Mouse (Mus musculus) intestine, postnatal 0 days (tissue): ENCODE data around the gene Grk6. TPM values are rescaled to one million over a fixed set of nuclear protein-coding genes. Genes with fewer than 3 reads are reported as not detected.

Experiments
- ATAC-seq: fragments of 200-750 bp; cut with Nextera tagmentation; 2 replicates; pipeline ENCODE4 v1.8.0; 2017; ENCODE audit warnings: mild to moderate bottlenecking, moderate TSS enrichment, moderate library complexity
- H3K27ac ChIP-seq: fragments of 300-500 bp; sonication (generic); 2 replicates; pipeline ENCODE4 v1.5.1; 2014; ENCODE audit warnings: mild to moderate bottlenecking, low read depth, low read length, moderate library complexity
- H3K27me3 ChIP-seq: fragments of 300-500 bp; sonication (generic); replicated peaks from 2 replicates; pipeline ENCODE4 v1.6.1; 2014; ENCODE audit warnings: low read length, mixed read lengths; ENCODE audit not compliant: control insufficient read depth, insufficient read depth
- H3K36me3 ChIP-seq: fragments of 300-500 bp; sonication (generic); 2 replicates; pipeline ENCODE4 v1.6.1; 2014; ENCODE audit warnings: mild to moderate bottlenecking, moderate library complexity; ENCODE audit not compliant: control insufficient read depth, insufficient read depth
- H3K4me1 ChIP-seq: fragments of 300-500 bp; sonication (generic); replicated peaks from 2 replicates; pipeline ENCODE4 v1.6.1; 2014; ENCODE audit warnings: antibody characterized with exemption, low read length, mixed read lengths; ENCODE audit not compliant: control insufficient read depth, insufficient read depth
- H3K4me2 ChIP-seq: fragments of 300-500 bp; sonication (generic); replicated peaks from 2 replicates; pipeline ENCODE4 v1.6.1; 2014; ENCODE audit warnings: low read depth, mild to moderate bottlenecking, moderate library complexity
- H3K4me3 ChIP-seq: fragments of 300-500 bp; sonication (generic); 2 replicates; pipeline ENCODE4 v1.5.1; 2014; ENCODE audit warnings: low read depth, low read length
- H3K9ac ChIP-seq: fragments of 300-500 bp; sonication (generic); 2 replicates; pipeline ENCODE4 v1.6.1; 2014; ENCODE audit warnings: mild to moderate bottlenecking, low read depth, low read length
- H3K9me3 ChIP-seq: fragments of 300-500 bp; sonication (generic); 2 replicates; pipeline ENCODE4 v1.6.1; 2016; ENCODE audit warnings: mixed run types; ENCODE audit not compliant: control insufficient read depth
- CTCF ChIP-seq: sonication (generic); IDR thresholded peaks from 2 replicates; pipeline ENCODE4 v1.5.1; 2016; ENCODE audit warnings: low read depth, mild to moderate bottlenecking, control low read depth, antibody characterized with exemption, moderate library complexity
- WGBS: fragments of 180-500 bp; shearing (Covaris S2); extraction: QIAGEN DNeasy Blood & Tissue Kit; methylation state at CpG from one replicate; pipeline ENCODE4 v1.1.7; 2014; 5-methylcytosine and 5-hydroxymethylcytosine counted together
- polyA plus RNA-seq: library from polyadenylated mRNA; unstranded; fragments of >200 nt; fragmentation: Nextera tagmentation; extraction: Ambion mirVana; gene quantifications from 2 replicates; pipeline ENCODE4 v1.2.1, GENCODE M21; 2015

Gene Grk6
- polyA plus RNA-seq, 1 experiment from 2014 or later = 11.4 TPM

GRCm38 (mm10) chr13:55495702-55496101 lies 50.8 kb downstream of the Grk6 start:
- Histone ChIP-seq H3K9ac (no peak overlapping the region), H3K27me3 (0 out of 2 replicates have a peak, but pooled peaks cover 4% of the 10 kb centered on the region), H3K9me3 (no peaks in the 10 kb centered on the region), H3K4me1 (no peaks in the 10 kb centered on the region), H3K36me3 (peaks cover 23% of the 10 kb centered on the region), H3K4me3 (no peak overlapping the region), H3K4me2 (no peak overlapping the region), H3K27ac (no peak overlapping the region)
- WGBS = 65% methylated on average over 4 of the region's 4 CpGs
- no peak for TF ChIP-seq CTCF
- ATAC-seq = no peak

- Histone ChIP-seq H3K4me3 (no peak overlapping the region), H3K4me2 (no peak overlapping the region), H3K9ac (no peak overlapping the region), H3K4me1 (no peaks in the 10 kb centered on the region), H3K27ac (no peak overlapping the region), H3K9me3 (no peaks in the 10 kb centered on the region), H3K36me3 (peaks cover 30% of the 10 kb centered on the region), H3K27me3 (no peaks in the 10 kb centered on the region)
- ATAC-seq = no peak
- no peak for TF ChIP-seq CTCF
- 77% methylated on average over 6 of the region's 6 CpGs for WGBS
These were observed 51.8 kb downstream of the Grk6 start for GRCm38 (mm10) chr13:55496661-55497060.

GRCm38 (mm10) chr13:55498906-55499305 lies 54.0 kb downstream of the Grk6 start:
- no peak overlapping the region for H3K4me3 ChIP-seq
- H3K4me1 ChIP-seq = no peaks in the 10 kb centered on the region
- 59% methylated on average over 11 of the region's 11 CpGs for WGBS
- no peak for ATAC-seq
- TF ChIP-seq CTCF = no peak
- no peak overlapping the region for H3K9ac ChIP-seq
- peaks cover 47% of the 10 kb centered on the region for H3K36me3 ChIP-seq
- no peak overlapping the region for H3K4me2 ChIP-seq
- H3K27me3 ChIP-seq = no peaks in the 10 kb centered on the region
- no peak overlapping the region for H3K27ac ChIP-seq
- no peaks in the 10 kb centered on the region for H3K9me3 ChIP-seq

- no peak overlapping the region for H3K27ac ChIP-seq
- H3K4me3 ChIP-seq = no peak overlapping the region
- no peak overlapping the region for H3K9ac ChIP-seq
- no peak overlapping the region for H3K4me2 ChIP-seq
- peaks cover 62% of the 10 kb centered on the region for H3K36me3 ChIP-seq
- H3K9me3 ChIP-seq = no peaks in the 10 kb centered on the region
- no peaks in the 10 kb centered on the region for H3K27me3 ChIP-seq
- 62% methylated on average over 10 of the region's 10 CpGs for WGBS
- ATAC-seq = no peak
- no peaks in the 10 kb centered on the region for H3K4me1 ChIP-seq
- no peak for TF ChIP-seq CTCF
These were observed 55.7 kb downstream of the Grk6 start for GRCm38 (mm10) chr13:55500575-55500974.

- Histone ChIP-seq H3K27me3 (no peaks in the 10 kb centered on the region), H3K4me1 (no peaks in the 10 kb centered on the region), H3K9ac (no peak overlapping the region), H3K9me3 (no peaks in the 10 kb centered on the region), H3K36me3 (peaks cover 80% of the 10 kb centered on the region), H3K27ac (no peak overlapping the region), H3K4me3 (no peak overlapping the region), H3K4me2 (no peak overlapping the region)
- TF ChIP-seq CTCF = no peak
- no peak for ATAC-seq
- 88% methylated on average over 8 of the region's 8 CpGs for WGBS
These were observed 57.5 kb downstream of the Grk6 start for GRCm38 (mm10) chr13:55502405-55502804.

GRCm38 (mm10) chr13:55504390-55504789 lies 59.5 kb downstream of the Grk6 start:
- 88% methylated on average over 5 of the region's 5 CpGs for WGBS
- no peak for TF ChIP-seq CTCF
- no peak overlapping the region for H3K9ac ChIP-seq
- H3K27ac ChIP-seq = no peak overlapping the region
- no peak overlapping the region for H3K4me2 ChIP-seq
- H3K27me3 ChIP-seq = no peaks in the 10 kb centered on the region
- no peak for ATAC-seq
- H3K9me3 ChIP-seq = no peaks in the 10 kb centered on the region
- no peaks in the 10 kb centered on the region for H3K4me1 ChIP-seq
- no peak overlapping the region for H3K4me3 ChIP-seq
- peaks cover 89% of the 10 kb centered on the region for H3K36me3 ChIP-seq

GRCm38 (mm10) chr13:55505810-55506209 lies 60.9 kb downstream of the Grk6 start:
- ATAC-seq = no peak
- Histone ChIP-seq H3K27ac (no peak overlapping the region), H3K9me3 (no peaks in the 10 kb centered on the region), H3K9ac (no peak overlapping the region), H3K36me3 (peaks cover 84% of the 10 kb centered on the region), H3K4me1 (no peaks in the 10 kb centered on the region; the same call in 1 of the 2 replicates), H3K27me3 (no peaks in the 10 kb centered on the region), H3K4me2 (no peak overlapping the region), H3K4me3 (no peak overlapping the region)
- TF ChIP-seq CTCF = no peak
- WGBS = 84% methylated on average over 9 of the region's 9 CpGs
